Mouse (Mus musculus) left cerebral cortex, adult 8-10 months (tissue): ENCODE results near the gene Ttc27. TPM values are rescaled to one million over a fixed set of nuclear protein-coding genes. Genes with fewer than 3 reads are reported as not detected.
"Not testable (repeated sequence)": the region's sequence is repeated elsewhere in the genome, so short reads cannot be mapped to it uniquely, and the experiment has no call there.

Source experiments
- DNase-seq, 2 experiments: peaks; one replicate each; pipeline ENCODE4 v3.0.0; 2022; ENCODE audit warnings: low spot score in 2 of 2
- total RNA-seq, 4 experiments: library from RNA; stranded (reverse); gene quantifications; 2 replicates each; pipeline ENCODE4 v1.2.4; 2022

The Ttc27 gene
- 10 to 100 TPM; 23.6 to 38.6 (median 27.3) TPM for total RNA-seq

GRCm38 (mm10) chr17:74717618-74718151 lies at the start of gene Ttc27:
TSS of gene Ttc27 (plus strand) at chr17:74717732.
- peak; percentile 90 to 92 for DNase-seq

- DNase-seq: no peak
These were observed 49.5 kb upstream of the Ttc27 start for GRCm38 (mm10) chr17:74668010-74668409.

GRCm38 (mm10) chr17:74670031-74670430 lies 47.5 kb upstream of the Ttc27 start:
- DNase-seq: no peak

- no peak for DNase-seq
These were observed 45.1 kb upstream of the Ttc27 start for GRCm38 (mm10) chr17:74672446-74672845.

- no peak for DNase-seq
These were observed 44.3 kb upstream of the Ttc27 start for GRCm38 (mm10) chr17:74673251-74673650.

GRCm38 (mm10) chr17:74678061-74678460 lies 39.5 kb upstream of the Ttc27 start:
- no peak for DNase-seq

- no peak for DNase-seq
These were observed 32.6 kb upstream of the Ttc27 start for GRCm38 (mm10) chr17:74684927-74685326.

- no peak for DNase-seq
These were observed 29.0 kb upstream of the Ttc27 start for GRCm38 (mm10) chr17:74688555-74688954.

GRCm38 (mm10) chr17:74689406-74689805 lies 28.1 kb upstream of the Ttc27 start:
- DNase-seq: no peak

- not testable (repeated sequence) for DNase-seq
These were observed 15.9 kb upstream of the Ttc27 start for GRCm38 (mm10) chr17:74701661-74702060.

- DNase-seq: no peak
These were observed 12.1 kb upstream of the Ttc27 start for GRCm38 (mm10) chr17:74705480-74705879.

GRCm38 (mm10) chr17:74706593-74706992 lies 10.9 kb upstream of the Ttc27 start:
- no peak for DNase-seq

GRCm38 (mm10) chr17:74707637-74708152 lies 9.8 kb upstream of the Ttc27 start:
- no peak for DNase-seq

GRCm38 (mm10) chr17:74710731-74711130 lies 6.8 kb upstream of the Ttc27 start:
- no peak for DNase-seq

- DNase-seq: no peak
These were observed 5.9 kb upstream of the Ttc27 start for GRCm38 (mm10) chr17:74711627-74712026.

- DNase-seq: no peak
These were observed 2.4 kb upstream of the Ttc27 start for GRCm38 (mm10) chr17:74715128-74715527.

- DNase-seq: no peak
These were observed 1.8 kb upstream of the Ttc27 start for GRCm38 (mm10) chr17:74715724-74716123.

GRCm38 (mm10) chr17:74716643-74717042 lies 889 bp upstream of the Ttc27 start:
- DNase-seq: no peak

GRCm38 (mm10) chr17:74717091-74717617 lies 378 bp upstream of the Ttc27 start:
- DNase-seq: no peak

- DNase-seq: no peak
These were observed 15.3 kb downstream of the Ttc27 start for GRCm38 (mm10) chr17:74732872-74733271.

- no peak for DNase-seq
These were observed 17.9 kb downstream of the Ttc27 start for GRCm38 (mm10) chr17:74735392-74735791.

- no peak for DNase-seq
These were observed 32.1 kb downstream of the Ttc27 start for GRCm38 (mm10) chr17:74749659-74750058.

GRCm38 (mm10) chr17:74751026-74751425 lies 33.5 kb downstream of the Ttc27 start:
- no peak for DNase-seq
